Mouse (Mus musculus) ES-E14 (cell line): ENCODE measurements at regions not wholly inside any gene's neighbourhood (a gene's known extent, or its start where the extent isn't known, plus 50 kb on each side); places are given as distances from the start of the nearest gene placed in this dataset.

Experiments
- HCFC1 ChIP-seq: IDR thresholded peaks from 2 replicates; pipeline ENCODE4 v1.6.1; 2012; ENCODE audit warnings: low read length, inconsistent platforms, borderline replicate concordance; ENCODE audit not compliant: insufficient read depth
- MAFK ChIP-seq: IDR thresholded peaks from 2 replicates; pipeline ENCODE4 v1.6.1; 2014; ENCODE audit warnings: mild to moderate bottlenecking, low read depth, low read length, inconsistent platforms; ENCODE audit not compliant: insufficient read depth
- ZC3H11A ChIP-seq: IDR thresholded peaks from 2 replicates; pipeline ENCODE4 v1.6.1; 2012; ENCODE audit warnings: low read depth, mild to moderate bottlenecking, inconsistent platforms, low read length, borderline replicate concordance
- ZNF384 ChIP-seq: IDR thresholded peaks from 2 replicates; pipeline ENCODE4 v1.6.1; 2012; ENCODE audit warnings: low read depth, low read length, inconsistent platforms

- TF ChIP-seq ZNF384 (no peak), MAFK (no peak), ZC3H11A (no peak), HCFC1 (no peak)
Measured at GRCm38 (mm10) chr1:133492291-133492985, 68.3 kb upstream of the Sox13 start.
